Mouse (Mus musculus): ENCODE measurements at regions not wholly inside any gene's neighbourhood (a gene's known extent, or its start where the extent isn't known, plus 50 kb on each side); places are given as distances from the start of the nearest gene placed in this dataset.
A peak's percentile ranks its signal among the peaks of the same experiment; 100 is the strongest.

DNA sequence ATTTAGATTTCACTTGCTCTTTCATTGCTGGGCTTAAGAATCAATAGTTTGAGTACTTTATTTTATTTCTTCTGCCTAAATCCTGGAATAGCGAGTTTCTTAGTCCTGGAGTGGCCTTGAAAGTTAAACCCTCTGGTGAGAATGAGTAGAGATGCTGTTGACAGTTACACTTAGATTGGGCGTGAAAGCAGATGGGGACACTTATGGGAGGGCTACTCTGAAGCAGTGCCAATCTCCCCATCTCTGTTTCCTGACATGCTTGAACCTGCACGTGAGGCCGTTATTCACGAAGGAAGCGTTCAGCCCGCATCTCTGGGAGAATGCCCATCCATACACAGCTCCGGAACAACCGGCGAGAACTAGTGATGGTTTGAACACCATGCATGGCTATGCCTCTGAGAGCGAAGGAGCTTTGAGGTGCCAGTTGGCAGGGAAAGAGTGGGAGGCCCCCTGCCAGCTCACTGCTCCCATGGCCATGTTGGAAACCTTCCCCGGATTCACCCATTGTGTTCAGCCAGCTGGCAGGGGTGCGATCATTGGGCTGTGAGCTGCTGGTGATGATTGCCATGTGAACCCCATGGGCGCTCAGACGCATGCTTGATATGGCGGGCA lies 792.2 kb upstream of the Got2 start:
- DNase-seq = peak; percentile 96 to 98

DNA sequence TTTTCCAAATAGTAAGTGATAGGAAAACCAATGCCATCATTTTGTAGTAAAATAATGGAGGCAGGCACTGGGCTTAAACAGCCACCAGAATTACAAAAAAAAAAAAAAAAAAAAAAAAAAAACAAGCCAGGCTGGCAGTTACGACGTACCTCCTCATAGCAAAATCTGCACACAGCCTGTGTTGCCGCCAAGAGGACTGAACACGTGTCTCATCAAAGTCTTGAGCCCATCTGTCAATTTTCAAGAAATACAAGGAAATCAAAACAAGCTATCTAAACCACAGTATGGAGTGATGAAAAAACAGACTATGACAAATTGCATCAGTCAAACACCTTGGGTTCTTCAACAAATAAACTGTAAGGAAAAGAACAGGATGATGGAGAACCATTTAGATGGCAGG lies 791.2 kb upstream of the Got2 start:
- DNase-seq = peak; percentile 65 to 71

DNA sequence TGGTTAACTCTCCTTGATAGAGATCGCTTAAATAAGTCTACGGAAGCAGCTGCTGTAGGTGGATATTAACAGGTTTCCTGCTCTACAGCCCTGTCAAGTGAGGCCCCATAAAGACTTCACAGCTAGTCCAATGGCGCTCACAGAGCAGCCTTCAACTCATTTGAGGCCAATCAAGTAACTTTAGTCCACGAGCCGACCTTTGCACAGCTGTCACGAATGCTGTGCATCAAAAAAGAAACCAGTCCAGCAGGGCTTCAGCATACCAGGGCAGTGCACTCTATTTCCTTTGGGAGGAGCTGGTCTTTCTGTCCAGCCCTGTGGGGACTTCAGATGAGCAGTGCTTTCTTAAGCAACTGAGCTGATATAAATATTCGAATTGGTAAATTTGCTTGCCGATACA lies 786.4 kb upstream of the Got2 start:
- DNase-seq = no peak

DNA sequence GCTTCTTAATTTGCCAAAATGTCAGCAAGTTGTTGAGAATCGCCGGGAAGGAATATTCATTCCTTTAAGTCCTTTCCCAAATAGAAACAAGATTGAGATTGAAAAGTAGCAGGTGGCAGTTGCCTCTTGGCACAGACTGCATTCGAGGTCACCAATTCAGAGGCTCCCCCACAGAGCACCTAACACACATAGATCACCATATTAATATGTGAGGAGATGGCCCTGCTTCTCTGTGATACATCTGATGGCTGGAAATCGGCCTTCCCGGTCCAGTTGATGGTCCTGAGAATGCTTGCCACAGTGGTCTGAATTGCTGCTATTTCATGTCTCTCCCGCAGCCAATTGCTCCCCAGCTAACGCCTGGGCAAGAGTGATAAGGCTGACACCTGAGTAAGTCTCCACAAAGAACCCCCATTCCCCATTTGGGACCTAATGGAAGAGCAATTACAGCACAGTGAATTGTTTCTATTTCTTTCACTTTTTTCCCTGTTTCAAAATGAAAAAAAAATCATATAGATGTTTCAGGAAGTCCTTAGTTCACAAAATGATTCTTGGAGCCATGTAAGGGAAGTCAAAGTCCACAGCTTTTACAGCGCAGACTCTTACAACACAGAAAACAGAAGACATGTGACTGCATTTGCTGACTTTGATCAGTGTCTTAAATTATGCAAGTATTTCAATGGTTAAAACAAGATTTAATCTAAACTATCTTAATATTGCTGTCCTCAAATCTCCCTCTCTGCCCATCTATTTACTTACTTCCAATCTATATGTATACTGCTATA lies 768.3 kb upstream of the Got2 start:
- peak; percentile 24 to 26 for DNase-seq

DNA sequence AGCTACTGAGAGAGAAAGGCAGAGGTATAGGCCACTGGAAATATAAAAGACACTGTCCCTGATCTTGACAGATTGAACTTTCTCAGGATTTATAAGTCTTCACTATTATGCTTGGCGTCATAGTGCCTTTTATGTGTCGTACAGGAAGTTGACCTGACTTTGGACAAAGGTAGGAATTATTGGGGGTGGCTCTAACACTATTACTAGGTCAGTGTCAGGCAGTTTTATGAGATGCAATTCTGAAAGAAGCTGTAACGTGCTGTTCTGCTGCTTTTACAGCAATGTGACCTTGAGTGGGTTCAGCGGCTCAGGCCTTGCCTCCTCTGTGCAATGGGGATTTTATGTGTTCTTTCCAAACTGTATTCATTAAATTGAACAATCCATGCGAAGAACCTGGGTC lies 759.4 kb upstream of the Got2 start:
- DNase-seq = no peak

Measured in cerebellum, postnatal 10 days (tissue).